Mouse (Mus musculus) lung, embryonic 14.5 days (tissue): ENCODE data around the gene Tmem45b. TPM values are rescaled to one million over a fixed set of nuclear protein-coding genes. Genes with fewer than 3 reads are reported as not detected.
"Not testable (repeated sequence)": the region's sequence is repeated elsewhere in the genome, so short reads cannot be mapped to it uniquely, and the experiment has no call there.

Source experiments
- ATAC-seq: fragments of 200-750 bp; cut with Nextera tagmentation; 2 replicates; pipeline ENCODE4 v1.8.0; 2017; ENCODE audit warnings: mild to moderate bottlenecking, moderate TSS enrichment, moderate library complexity; ENCODE audit not compliant: insufficient read depth
- DNase-seq: peaks from one replicate; pipeline ENCODE4 v3.0.0-alpha.2; 2015
- H3K27ac ChIP-seq: fragments of 300-500 bp; sonication (generic); 2 replicates; pipeline ENCODE4 v1.5.1; 2014; ENCODE audit warnings: low read depth, mild to moderate bottlenecking, moderate library complexity
- H3K27me3 ChIP-seq: fragments of 300-500 bp; sonication (generic); 2 replicates; pipeline ENCODE4 v1.6.1; 2014; ENCODE audit warnings: low read length, control low read depth; ENCODE audit not compliant: insufficient read depth
- H3K36me3 ChIP-seq: fragments of 300-500 bp; sonication (generic); 2 replicates; pipeline ENCODE4 v1.6.1; 2014; ENCODE audit warnings: control low read depth; ENCODE audit not compliant: insufficient read depth
- H3K4me1 ChIP-seq: fragments of 300-500 bp; sonication (generic); 2 replicates; pipeline ENCODE4 v1.6.1; 2014; ENCODE audit warnings: antibody characterized with exemption, control low read depth; ENCODE audit not compliant: insufficient read depth
- H3K4me2 ChIP-seq: fragments of 300-500 bp; sonication (generic); 2 replicates; pipeline ENCODE4 v1.6.1; 2014; ENCODE audit warnings: mild to moderate bottlenecking
- H3K4me3 ChIP-seq: fragments of 300-500 bp; sonication (generic); 2 replicates; pipeline ENCODE4 v1.5.1; 2014; ENCODE audit warnings: low read depth, low read length
- H3K9ac ChIP-seq: fragments of 300-500 bp; sonication (generic); 2 replicates; pipeline ENCODE4 v1.6.1; 2014
- H3K9me3 ChIP-seq: fragments of 300-500 bp; sonication (generic); 2 replicates; pipeline ENCODE4 v1.6.1; 2016; ENCODE audit warnings: low read depth, low read length, control low read depth
- CTCF ChIP-seq: IDR thresholded peaks from 2 replicates; pipeline ENCODE4 v1.5.1; 2016; ENCODE audit warnings: antibody characterized with exemption, low read depth
- WGBS: fragments of 180-500 bp; shearing (Covaris S2); extraction: QIAGEN DNeasy Blood & Tissue Kit; methylation state at CpG from one replicate; pipeline ENCODE4 v1.1.7; 2014; 5-methylcytosine and 5-hydroxymethylcytosine counted together
- polyA plus RNA-seq: library from polyadenylated mRNA; unstranded; fragments of >200 nt; fragmentation: Nextera tagmentation; extraction: Ambion mirVana; gene quantifications from 2 replicates; pipeline ENCODE4 v1.2.1, GENCODE M21; 2014

Gene Tmem45b
- 0.25 TPM in 1 of 2 replicates, not detected in the other for polyA plus RNA-seq

GRCm38 (mm10) chr9:31463692-31464474 is at the start of gene Tmem45b:
Gene Tmem45b, minus strand, starts transcription at chr9:31464462.
- Histone ChIP-seq H3K4me1 (no peaks in the 10 kb centered on the region), H3K9me3 (no peaks in the 10 kb centered on the region), H3K27me3 (peaks cover 26% of the 10 kb centered on the region), H3K36me3 (no peaks in the 10 kb centered on the region), H3K27ac (no peak within 1 kb of the TSS), H3K4me3 (peak within 1 kb of the TSS; percentile 21), H3K9ac (no peak within 1 kb of the TSS), H3K4me2 (peak within 1 kb of the TSS; percentile 51)
- TF ChIP-seq CTCF = no peak
- DNase-seq (no peak), ATAC-seq (no peak)
- WGBS = 4% methylated on average over 33 of the region's 33 CpGs

DNA sequence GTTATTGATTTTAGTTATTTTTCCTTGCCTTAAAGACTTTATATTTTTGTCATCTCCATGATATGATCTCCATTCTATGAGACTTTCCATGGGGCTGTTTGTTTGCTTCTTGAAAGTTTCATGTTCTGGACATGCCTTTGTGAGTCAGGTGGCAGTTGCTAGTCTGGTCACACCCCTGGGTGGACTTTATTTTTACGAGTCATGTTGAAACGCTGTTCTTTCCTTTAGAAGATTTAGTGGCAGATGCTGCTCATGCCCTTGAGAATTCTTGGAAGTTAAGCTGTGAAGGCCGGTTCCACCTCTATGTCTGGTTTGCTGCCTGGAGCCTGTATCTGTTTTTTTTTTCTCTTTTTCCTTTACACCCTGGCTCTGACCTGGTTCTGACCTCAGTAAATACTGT is 43.9 kb upstream of the Tmem45b start:
- H3K4me3 ChIP-seq = no peak overlapping the region
- no peak overlapping the region for H3K4me2 ChIP-seq
- H3K9me3 ChIP-seq = no peaks in the 10 kb centered on the region
- no peaks in the 10 kb centered on the region for H3K36me3 ChIP-seq
- no peaks in the 10 kb centered on the region for H3K27me3 ChIP-seq
- ATAC-seq (no peak), DNase-seq (no peak)
- no peaks in the 10 kb centered on the region for H3K4me1 ChIP-seq
- H3K9ac ChIP-seq = no peak overlapping the region
- H3K27ac ChIP-seq = no peak overlapping the region
- TF ChIP-seq CTCF = no peak
- WGBS = 72% methylated on average over 3 of the region's 3 CpGs

DNA sequence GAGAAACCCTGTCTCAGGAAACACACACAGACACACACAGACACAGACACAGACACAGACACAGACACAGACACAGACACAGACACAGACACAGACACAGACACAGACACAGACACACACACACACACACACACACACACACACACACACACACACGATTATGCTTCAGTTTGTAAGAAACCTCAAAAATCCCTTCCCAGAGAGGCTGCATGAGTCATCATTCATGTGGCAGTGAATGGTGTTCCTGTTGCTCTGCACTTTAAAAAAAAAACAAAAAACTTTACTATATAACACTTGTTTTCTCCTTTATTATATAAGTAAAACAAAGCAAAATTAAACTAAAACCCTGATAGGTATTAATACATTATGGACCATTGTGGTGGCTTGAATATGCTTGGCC is 37.0 kb upstream of the Tmem45b start:
- H3K9me3 ChIP-seq, H3K9ac ChIP-seq, H3K27me3 ChIP-seq, H3K27ac ChIP-seq, DNase-seq, H3K4me2 ChIP-seq, H3K4me3 ChIP-seq, H3K4me1 ChIP-seq, ATAC-seq, H3K36me3 ChIP-seq: not testable (repeated sequence)
- 64% methylated on average over 1 of the region's 1 CpGs for WGBS

DNA sequence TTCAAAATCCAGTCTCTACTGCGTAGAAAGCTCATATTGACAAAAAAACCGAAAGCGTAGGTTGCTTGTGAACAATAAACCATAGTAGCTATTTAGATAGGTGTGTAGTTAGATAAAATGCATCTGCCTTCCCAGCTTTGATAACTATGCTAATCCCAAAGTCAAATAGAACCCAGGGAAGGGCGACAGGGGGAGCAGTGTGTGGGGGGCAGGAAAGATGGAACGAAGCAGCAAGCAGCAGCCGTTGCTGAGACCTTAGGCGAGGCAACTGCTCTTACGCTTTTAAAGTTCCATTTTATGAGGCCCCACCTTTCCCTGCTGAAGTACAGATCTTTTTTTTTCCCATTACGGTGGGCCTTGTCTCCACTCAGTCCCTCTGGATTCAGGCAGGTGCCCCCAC is 1.1 kb downstream of the Tmem45b start:
- DNase-seq = no peak
- H3K36me3 ChIP-seq = no peaks in the 10 kb centered on the region
- H3K27ac ChIP-seq = no peak overlapping the region
- no peaks in the 10 kb centered on the region for H3K9me3 ChIP-seq
- WGBS = 37% methylated on average over 9 of the region's 9 CpGs
- ATAC-seq = no peak
- no peak overlapping the region for H3K4me3 ChIP-seq
- peak overlapping the region; percentile 51 for H3K4me2 ChIP-seq
- peaks cover 26% of the 10 kb centered on the region for H3K27me3 ChIP-seq
- no peaks in the 10 kb centered on the region for H3K4me1 ChIP-seq
- no peak for TF ChIP-seq CTCF
- no peak overlapping the region for H3K9ac ChIP-seq

GRCm38 (mm10) chr9:31454356-31454755 is 9.9 kb downstream of the Tmem45b start:
- 44% methylated on average over 1 of the region's 1 CpGs for WGBS

DNA sequence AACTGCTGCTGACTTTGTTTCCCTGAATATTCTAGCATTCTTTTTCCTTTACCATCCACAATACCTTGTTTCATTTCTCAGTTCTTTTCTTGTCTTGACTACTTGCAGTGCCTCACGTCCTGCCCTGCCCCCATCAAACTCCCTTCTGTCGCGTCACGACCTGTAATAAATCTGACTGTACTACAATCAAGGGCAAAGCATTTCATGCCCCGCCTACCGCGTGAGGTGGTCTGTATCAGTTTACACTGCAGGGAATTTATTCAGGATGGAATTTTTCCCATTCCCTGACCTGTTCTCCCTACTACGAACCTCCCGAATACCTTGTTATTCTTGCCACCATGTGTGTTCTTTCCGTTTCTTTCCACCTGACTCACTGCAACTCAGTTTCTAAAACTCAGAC is 12.1 kb downstream of the Tmem45b start:
- H3K9ac ChIP-seq = no peak overlapping the region
- ATAC-seq = no peak
- H3K9me3 ChIP-seq = no peaks in the 10 kb centered on the region
- TF ChIP-seq CTCF = no peak
- no peaks in the 10 kb centered on the region for H3K4me1 ChIP-seq
- no peaks in the 10 kb centered on the region for H3K36me3 ChIP-seq
- no peaks in the 10 kb centered on the region for H3K27me3 ChIP-seq
- 48% methylated on average over 10 of the region's 10 CpGs for WGBS
- H3K4me2 ChIP-seq = no peak overlapping the region
- DNase-seq = no peak
- H3K4me3 ChIP-seq = no peak overlapping the region
- H3K27ac ChIP-seq = no peak overlapping the region

More at GRCm38 (mm10) chr9:31454356-31454755, 9.9 kb downstream of the Tmem45b start:
- Histone ChIP-seq H3K9ac (no peak overlapping the region), H3K27ac (no peak overlapping the region), H3K27me3 (no peaks in the 10 kb centered on the region), H3K4me3 (no peak overlapping the region), H3K4me1 (no peaks in the 10 kb centered on the region), H3K36me3 (no peaks in the 10 kb centered on the region), H3K9me3 (no peaks in the 10 kb centered on the region), H3K4me2 (no peak overlapping the region)
- ATAC-seq = no peak
- no peak for DNase-seq
- TF ChIP-seq CTCF = no peak

DNA sequence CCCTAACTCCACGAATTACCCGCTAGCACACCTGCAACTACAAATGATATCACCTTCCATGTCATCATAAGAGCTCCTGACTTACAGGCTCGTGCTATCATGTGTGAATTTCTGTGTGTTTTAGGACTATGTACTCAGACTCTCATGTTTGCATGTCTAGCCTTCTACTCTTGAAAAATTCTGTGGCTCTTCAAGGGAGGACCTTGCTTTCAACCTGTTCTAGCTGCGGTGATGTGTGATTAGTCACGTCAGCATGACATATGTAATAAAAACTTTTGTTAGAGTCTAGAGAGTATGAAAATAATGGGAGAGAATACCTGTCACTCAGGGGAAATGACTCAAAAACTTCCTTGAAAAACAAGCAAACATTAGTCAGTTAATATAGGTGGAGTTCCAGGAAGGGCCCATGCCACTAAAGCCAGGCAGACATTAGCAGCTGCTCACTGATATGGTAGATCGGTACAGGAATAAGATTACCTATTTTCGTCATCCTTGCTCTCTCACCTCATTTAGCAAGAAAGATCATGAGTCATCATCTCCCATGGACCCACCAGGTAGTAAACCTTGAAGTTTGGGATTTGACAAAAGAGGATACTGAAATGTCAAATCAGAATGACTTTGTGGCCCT is 15.0 kb downstream of the Tmem45b start:
- ATAC-seq (no peak), DNase-seq (no peak)
- Histone ChIP-seq H3K27ac (no peak overlapping the region), H3K4me2 (no peak overlapping the region), H3K27me3 (no peaks in the 10 kb centered on the region), H3K9ac (no peak overlapping the region), H3K4me1 (no peaks in the 10 kb centered on the region), H3K9me3 (no peaks in the 10 kb centered on the region), H3K36me3 (no peaks in the 10 kb centered on the region), H3K4me3 (no peak overlapping the region)
- WGBS = 71% methylated on average over 7 of the region's 7 CpGs
- no peak for TF ChIP-seq CTCF
